Mouse (Mus musculus): ENCODE data around the gene Vax2. TPM values are rescaled to one million over a fixed set of nuclear protein-coding genes. Genes with fewer than 3 reads are reported as not detected.

Gene Vax2
- total RNA-seq, 4 experiments from 2014 or later = not detected

DNA sequence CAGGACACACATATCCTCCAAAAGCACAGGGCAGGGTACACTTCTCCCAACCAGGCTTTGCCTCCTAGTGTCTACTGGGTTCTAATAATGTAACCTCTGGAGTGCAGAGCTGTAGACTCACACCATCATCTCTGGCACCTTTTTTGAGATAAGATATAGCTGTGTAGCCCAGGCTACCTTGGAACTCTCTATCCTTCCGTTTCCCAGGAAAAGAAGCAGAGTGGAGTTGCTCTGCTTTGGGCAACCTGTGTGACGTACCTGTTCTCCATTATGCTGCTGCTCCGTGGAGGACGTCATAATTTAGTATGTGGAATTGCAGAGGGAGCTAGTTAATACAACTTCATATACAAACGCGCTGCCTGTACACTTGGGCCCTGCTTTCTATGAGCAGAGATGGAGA is 51.3 kb downstream of the Vax2 start, which contains the start of gene Ankrd53:
Gene Ankrd53 (plus strand): TSS at position 301 of the 400 bp plus-strand sequence.
- DNase-seq (ENCODE audit: low spot score in 2 of 2) = no peak

DNA sequence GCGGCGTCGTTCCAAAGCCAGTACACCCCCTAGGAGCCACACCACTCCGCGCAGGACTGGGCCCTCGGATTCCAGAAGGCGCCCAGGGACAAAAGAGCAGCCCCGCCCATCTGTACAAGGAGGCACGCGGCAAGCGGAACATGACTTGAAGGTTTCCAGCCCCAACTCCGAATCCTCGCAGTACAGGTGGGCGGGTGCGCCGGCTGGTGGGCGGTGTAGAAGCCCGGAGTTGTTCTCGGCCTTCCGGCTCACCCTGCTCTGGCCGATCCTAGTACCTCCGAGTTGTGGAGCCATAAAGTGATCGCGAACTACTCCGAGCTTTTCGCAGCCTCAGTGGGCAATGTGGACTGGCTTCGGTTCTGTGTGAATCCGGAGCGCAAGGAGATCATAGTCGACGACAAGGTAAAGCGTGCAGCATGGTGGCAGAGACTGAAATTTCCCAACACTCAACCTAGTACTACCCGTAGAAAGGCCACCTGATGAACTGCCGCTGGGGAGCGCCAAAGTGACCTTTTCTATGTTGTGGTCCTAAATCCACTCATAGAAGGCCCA is 51.9 kb downstream of the Vax2 start:
- DNase-seq (ENCODE audit: low spot score in 2 of 2) = no peak

DNA sequence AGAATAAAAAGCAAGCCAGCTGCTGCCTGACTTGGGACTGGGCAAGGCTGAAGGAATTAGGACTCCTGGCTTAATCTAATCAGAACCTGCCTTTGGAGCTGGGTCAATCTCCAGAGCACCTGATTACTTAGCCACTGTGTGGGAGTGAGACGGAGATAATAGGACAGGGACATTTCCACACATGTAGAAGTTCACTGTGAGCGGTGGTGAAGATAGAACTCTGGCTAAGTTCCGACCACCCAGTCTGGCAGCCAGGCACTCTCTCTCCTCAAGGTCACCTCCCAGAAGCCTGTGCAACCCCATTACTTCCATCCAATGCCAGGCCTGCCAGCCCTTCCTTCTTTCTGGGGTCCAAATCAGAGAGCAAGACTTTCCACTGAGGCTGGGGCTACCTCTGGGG is 55.9 kb downstream of the Vax2 start:
- no peak for DNase-seq (ENCODE audit: low spot score in 2 of 2)

DNA sequence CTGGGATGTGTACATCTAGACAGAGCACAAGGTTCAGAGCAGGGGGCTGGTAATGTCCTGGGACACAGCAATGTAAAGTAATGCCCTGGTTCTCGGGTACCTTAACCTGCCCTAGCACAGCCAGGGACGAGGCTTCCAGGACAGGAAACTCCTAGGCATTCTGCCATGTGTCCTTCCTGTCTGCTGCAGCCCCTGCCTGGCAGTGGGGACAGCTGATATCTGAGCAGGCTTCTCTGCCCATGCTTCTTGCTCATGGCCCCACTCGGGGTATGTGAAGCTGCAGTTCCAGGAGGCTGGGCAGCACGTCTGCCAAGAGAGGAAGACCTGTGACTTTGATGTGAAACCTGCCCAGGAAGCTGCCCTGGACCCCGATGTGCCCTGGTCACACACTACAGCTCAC is 57.4 kb downstream of the Vax2 start:
- no peak for DNase-seq (ENCODE audit: low spot score in 2 of 2)

DNA sequence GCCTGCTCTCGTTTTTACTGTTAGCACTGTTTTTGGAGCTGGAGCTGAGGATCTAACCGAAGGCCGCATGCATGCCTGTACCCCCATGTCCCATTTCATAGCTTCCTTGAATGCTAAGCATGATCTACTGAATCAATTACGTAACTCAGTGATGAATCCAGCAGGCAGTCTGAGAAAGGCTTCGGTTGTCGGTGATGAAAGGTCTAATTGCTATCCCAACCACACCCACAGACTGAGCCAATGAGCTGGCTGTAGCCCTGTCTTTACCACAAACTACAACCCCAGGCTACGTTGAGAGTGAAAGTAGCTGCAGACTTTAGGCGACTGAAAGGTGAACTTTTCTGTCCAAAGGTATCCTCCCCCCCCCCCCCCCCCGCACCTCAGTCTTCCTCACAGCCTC is 63.1 kb downstream of the Vax2 start:
- no peak for DNase-seq (ENCODE audit: low spot score in 2 of 2)

DNA sequence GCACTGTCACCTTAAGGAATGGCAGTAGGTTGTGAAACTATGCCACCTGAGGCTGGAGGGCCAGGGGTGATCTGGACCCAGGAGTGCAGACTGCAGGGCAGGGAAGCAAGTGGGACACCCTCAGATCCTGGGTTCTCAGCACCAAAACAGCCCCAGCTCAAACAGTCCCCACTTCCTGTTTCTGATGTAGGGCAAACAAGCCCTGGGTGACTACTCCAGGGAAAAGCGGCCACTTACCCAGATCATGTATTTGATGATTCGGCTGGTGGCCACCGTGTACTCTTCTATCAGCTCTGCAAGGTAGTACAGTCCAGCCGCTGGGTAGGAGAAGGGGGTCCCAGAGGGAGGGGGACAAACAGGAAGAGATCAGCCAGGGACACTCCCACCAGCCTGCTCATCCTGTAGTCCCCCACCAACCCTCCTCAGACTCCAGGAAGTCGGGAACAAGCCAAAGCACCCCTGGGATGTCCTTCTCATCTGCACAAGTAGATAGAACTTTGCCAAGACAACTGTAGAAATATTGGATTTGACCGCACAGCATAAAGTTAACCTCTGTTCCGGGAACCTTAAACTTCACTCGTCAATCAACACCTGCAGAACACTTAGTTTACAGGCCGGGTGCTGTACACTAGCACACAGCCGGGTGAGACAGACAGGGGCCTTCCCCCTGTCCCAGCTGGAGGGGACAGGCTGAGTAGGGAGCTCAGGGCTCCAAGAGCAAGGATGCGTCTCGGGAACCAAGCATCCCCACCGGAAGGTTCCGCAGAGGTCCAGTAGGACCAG is 63.9 kb downstream of the Vax2 start:
- DNase-seq (ENCODE audit: low spot score in 2 of 2) = no peak

DNA sequence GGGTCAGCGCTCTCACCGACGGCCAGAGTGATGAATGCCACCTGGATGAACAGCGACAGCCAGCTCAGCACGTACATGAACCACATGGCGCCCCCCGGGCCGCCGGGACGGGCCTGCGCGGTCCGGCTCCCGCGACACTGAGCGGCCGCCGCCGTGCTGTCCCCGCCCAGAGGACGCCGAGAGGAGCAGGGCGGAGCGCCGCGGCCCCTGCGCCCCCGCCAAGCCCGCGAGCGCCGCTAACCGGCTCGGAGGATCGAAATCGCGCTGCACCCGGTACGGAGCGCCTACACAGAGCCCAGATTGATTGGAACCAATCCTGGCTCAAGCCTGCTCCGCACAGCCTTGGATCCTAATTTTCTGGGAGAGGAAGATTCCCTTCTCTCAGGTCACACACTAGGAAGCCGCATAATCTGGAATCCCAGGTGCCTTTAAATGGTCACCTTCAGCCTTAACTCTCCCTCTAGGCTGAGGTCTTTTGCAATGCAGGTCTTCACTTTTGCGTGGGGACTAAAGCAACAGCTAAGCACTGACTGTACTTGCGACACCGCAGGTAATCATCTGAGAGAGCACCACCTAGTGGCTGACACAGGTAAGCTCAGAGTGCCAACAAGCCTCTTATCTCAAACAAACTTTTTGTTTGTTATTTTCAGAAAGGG is 64.7 kb downstream of the Vax2 start, which contains the start of gene Tex261:
Gene Tex261 (minus strand): TSS at position 176 of the 656 bp plus-strand sequence.
- peak; percentile 82 to 90 for DNase-seq (ENCODE audit: low spot score in 2 of 2)

DNA sequence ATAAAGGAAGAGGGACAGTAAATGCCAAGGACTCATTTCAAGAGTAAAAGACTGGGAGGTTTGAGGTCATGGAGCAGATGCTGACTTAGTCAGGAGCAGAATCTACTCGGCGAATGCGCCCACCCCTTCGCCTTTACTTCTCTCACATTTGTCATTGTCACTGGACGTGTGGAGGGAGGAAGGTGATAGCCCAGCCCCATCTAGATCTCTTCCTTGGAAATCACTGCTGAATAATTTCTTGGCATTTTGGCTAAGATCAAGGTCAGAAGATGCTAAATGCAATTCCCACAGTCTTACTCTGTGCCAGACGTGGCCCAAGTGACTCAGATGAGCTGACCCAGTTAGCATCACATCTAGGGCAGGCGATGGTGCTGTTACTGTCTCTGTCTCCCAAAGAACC is 67.2 kb downstream of the Vax2 start:
- DNase-seq (ENCODE audit: low spot score in 2 of 2) = no peak

DNA sequence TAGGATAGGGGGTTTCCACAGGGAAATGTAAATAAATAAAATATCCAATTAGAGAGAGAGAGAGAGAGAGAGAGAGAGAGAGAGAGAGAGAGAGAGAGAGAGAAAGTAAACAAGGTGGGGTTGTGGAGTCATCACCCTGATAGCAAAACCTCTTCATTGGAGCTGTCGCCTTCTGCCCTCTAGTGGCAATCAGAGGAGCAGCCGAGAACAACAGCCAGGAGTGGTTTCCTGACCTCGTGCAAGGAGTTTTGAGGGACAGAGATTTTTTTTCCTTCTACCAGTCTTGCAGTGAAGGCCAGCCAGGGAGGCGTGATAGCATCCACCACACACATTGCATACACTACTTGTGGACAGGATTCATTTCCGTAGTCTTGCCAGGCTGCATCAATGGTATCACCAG is 68.0 kb downstream of the Vax2 start:
- DNase-seq (ENCODE audit: low spot score in 2 of 2) = peak in 1 of 2 experiments; percentile 34

DNA sequence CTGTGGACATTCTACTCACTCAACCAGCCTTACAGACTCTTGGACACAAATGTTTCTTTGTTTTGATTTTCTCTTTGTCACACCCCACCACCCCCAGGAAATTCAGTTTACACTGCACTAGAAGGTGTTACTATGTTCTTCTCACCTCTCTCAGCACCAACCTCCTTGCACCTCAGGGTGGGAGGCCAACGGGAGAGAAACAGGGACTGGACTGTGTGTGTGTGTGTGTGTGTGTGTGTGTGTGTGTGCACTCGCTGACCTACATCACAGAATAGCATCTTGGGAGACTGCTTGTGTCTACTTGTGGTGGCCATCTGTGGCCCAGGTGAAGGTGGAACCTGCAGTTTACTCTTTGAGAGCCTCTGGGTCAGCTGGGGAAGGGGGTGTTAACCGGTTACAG is 75.4 kb downstream of the Vax2 start:
- no peak for DNase-seq (ENCODE audit: low spot score in 2 of 2)

Other genes with a start within 250 kb of the Vax2 start
- 10 to 100 TPM; 32.7 to 37.0 (median 35.8) TPM for gene Dguok, start 204.3 kb upstream of the Vax2 start, total RNA-seq (2022)
- gene Actg2, start 175.0 kb upstream of the Vax2 start, total RNA-seq (2022) = not detected
- gene Stambp, start 138.5 kb upstream of the Vax2 start, total RNA-seq (2022) = 10 to 100 TPM; 36.2 to 39.9 (median 37.7) TPM
- gene Clec4f, start 55.1 kb upstream of the Vax2 start, total RNA-seq (2022) = not detected
- gene Cd207, start 33.4 kb upstream of the Vax2 start, total RNA-seq (2022) = not detected
- gene Atp6v1b1, start 31.7 kb downstream of the Vax2 start, total RNA-seq (2022) = under 1 TPM in 3 of 4 experiments, not detected in 1; 0.22 to 0.82 (median 0.29) TPM
- gene Ankrd53, start 51.4 kb downstream of the Vax2 start, total RNA-seq (2022) = not detected
- 10 to 100 TPM; 48.3 to 59.3 (median 53.5) TPM for gene Tex261, start 64.5 kb downstream of the Vax2 start, total RNA-seq (2022)
- gene Nagk, start 83.7 kb downstream of the Vax2 start, total RNA-seq (2022) = 10 to 100 TPM; 45.1 to 56.5 (median 51.3) TPM
- gene Paip2b, start 120.5 kb downstream of the Vax2 start, total RNA-seq (2022) = 10 to 100 TPM; 43.0 to 66.4 (median 57.0) TPM
- gene Zfp638, start 155.8 kb downstream of the Vax2 start, total RNA-seq (2022) = 100 to 1,000 TPM; 115 to 150 (median 133) TPM